Mouse (Mus musculus) liver, embryonic 15.5 days (tissue): ENCODE results near the gene Zfpl1. TPM values are rescaled to one million over a fixed set of nuclear protein-coding genes. Genes with fewer than 3 reads are reported as not detected.

Experiments used
- ATAC-seq: fragments of 200-750 bp; cut with Nextera tagmentation; 2 replicates; pipeline ENCODE4 v1.8.0; 2017; ENCODE audit warnings: moderate number of reproducible peaks, mild to moderate bottlenecking, moderate library complexity; ENCODE audit not compliant: insufficient read depth
- H3K27ac ChIP-seq: fragments of 300-500 bp; sonication (generic); replicated peaks from 2 replicates; pipeline ENCODE4 v1.5.1; 2015; ENCODE audit warnings: mild to moderate bottlenecking, inconsistent platforms
- H3K27me3 ChIP-seq: fragments of 300-500 bp; sonication (generic); 2 replicates; pipeline ENCODE4 v1.6.1; 2015; ENCODE audit warnings: mild to moderate bottlenecking, inconsistent platforms
- H3K36me3 ChIP-seq: fragments of 300-500 bp; sonication (generic); replicated peaks from 2 replicates; pipeline ENCODE4 v1.6.1; 2015; ENCODE audit warnings: moderate library complexity, mild to moderate bottlenecking, inconsistent platforms
- H3K4me1 ChIP-seq: fragments of 300-500 bp; sonication (generic); replicated peaks from 2 replicates; pipeline ENCODE4 v1.6.1; 2015; ENCODE audit warnings: inconsistent platforms
- H3K4me2 ChIP-seq: fragments of 300-500 bp; sonication (generic); 2 replicates; pipeline ENCODE4 v1.6.1; 2015; ENCODE audit warnings: moderate library complexity, mild to moderate bottlenecking, inconsistent platforms
- H3K4me3 ChIP-seq: fragments of 300-500 bp; sonication (generic); replicated peaks from 2 replicates; pipeline ENCODE4 v1.5.1; 2015; ENCODE audit warnings: mild to moderate bottlenecking, inconsistent platforms
- H3K9ac ChIP-seq: fragments of 300-500 bp; sonication (generic); 2 replicates; pipeline ENCODE4 v1.6.1; 2015; ENCODE audit warnings: moderate library complexity, mild to moderate bottlenecking, inconsistent platforms
- H3K9me3 ChIP-seq: fragments of 300-500 bp; sonication (generic); replicated peaks from 2 replicates; pipeline ENCODE4 v1.6.1; 2016; ENCODE audit warnings: inconsistent platforms
- whole genome bisulfite sequencing: fragments of 180-500 bp; shearing (Covaris S2); methylation state at CpG from one replicate; pipeline ENCODE4 v1.1.7; 2015; ENCODE audit warnings: mixed read lengths; ENCODE audit not compliant: insufficient replicate concordance; 5-methylcytosine and 5-hydroxymethylcytosine counted together
- polyA plus RNA-seq: library from polyadenylated mRNA; unstranded; fragments of >200 nt; fragmentation: Nextera tagmentation; extraction: Ambion mirVana; gene quantifications from 2 replicates; pipeline ENCODE4 v1.2.1, GENCODE M21; 2015

Gene Zfpl1
- polyA plus RNA-seq, 1 experiment from 2014 or later: 19.7 TPM

DNA sequence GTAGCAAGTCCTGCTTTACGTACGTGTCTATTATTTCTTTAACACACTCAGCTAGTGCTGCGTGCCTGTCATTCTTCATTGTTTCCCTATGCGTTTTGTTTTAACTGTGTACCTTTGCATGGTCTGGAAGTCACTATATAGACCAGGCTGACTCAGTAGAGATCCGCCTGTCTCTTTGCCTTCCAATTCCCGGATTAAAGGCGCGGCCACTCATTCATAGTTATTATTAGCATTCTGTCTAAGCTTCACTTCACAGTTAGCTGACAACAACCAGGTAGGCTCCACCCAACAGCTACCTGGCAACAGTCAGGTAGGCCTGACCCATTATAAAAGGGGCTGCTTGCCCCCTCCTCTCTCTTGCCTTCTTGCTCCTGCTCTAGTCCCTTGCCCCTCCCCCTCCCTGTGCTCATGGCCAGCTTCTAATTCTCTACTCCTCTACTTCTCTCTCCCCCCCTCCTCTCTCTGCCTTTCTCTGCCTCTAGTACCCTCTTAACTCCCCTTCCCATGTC lies 34.0 kb upstream of the Zfpl1 start:
- Histone ChIP-seq H3K9ac (peak overlapping the region; percentile 86; the same call in 1 of the 2 replicates), H3K27ac (peak overlapping the region; percentile 97), H3K4me3 (peak overlapping the region; percentile 80), H3K4me2 (peak overlapping the region; percentile 94), H3K4me1 (peaks cover 45% of the 10 kb centered on the region), H3K9me3 (no peaks in the 10 kb centered on the region), H3K36me3 (peaks cover 78% of the 10 kb centered on the region), H3K27me3 (no peaks in the 10 kb centered on the region)
- 3% methylated on average over 8 of the region's 8 CpGs for WGBS
- ATAC-seq: no peak

DNA sequence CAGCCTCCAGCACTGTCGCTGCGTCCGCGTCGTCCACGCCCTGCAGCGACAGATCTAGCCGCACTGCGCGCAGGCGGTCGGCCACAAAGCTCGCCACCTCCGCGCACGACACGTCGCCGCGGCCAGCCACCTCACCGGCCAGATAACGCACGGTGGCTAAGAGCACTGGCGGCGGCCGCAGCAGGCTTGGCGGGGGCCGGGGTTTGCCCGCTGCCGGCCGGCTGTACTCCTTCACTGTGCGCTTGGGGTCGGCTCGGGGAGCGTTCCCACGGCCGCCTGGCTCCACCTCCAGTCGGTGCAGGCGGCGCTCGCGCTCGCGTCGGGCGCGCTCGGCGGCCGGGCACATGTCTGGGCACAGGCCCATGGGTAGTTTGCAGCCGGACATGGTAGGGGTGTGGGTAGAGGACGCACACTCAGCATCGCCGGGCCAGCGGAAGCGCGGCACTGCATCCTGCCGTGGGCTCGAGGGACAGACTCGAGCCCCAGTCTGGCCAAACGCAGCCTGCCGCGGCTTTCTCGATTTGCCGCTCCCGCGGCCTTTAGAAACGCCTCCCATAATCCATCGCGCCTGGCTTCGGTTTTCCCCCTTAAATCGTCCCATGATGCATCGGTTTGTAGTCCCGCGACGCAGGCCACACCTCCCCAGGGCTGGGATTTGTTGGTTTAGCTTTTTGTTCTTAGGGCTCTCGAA lies 33.4 kb upstream of the Zfpl1 start, which contains the start of gene Sac3d1:
Sac3d1 (minus strand) TSS at position 665 of the 691 bp plus-strand sequence.
- H3K36me3 ChIP-seq: peaks cover 75% of the 10 kb centered on the region

DNA sequence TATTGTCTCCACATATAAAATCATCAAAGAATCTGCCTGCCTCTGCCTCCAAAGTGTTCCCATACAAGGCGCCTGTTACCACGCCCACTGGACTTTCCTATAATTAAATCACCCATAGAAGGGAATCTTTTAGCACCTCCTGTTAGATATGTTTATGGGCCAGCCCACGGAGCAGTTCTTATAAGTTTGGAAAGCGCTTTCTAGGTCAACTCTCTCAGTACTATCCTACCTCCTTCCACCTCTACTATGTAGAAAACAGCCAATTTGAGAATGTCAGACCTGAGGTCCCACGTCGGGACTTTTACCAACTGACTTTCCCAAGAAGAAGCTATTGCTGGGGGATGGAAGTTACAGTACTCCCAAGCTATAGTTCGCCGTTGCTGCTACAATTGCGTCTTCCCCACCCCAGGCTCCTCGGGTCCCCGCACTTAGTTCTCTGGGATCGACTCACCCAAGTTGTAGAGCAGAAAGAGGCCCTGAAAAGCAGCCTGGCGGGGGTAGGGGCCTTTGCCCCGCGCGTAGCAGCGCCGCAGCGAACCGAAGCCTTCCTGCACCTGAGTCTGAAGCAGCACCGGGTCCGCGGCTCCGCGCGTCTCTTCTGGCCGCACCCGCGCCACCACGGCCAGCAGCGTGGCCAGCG lies 32.7 kb upstream of the Zfpl1 start:
- peak overlapping the region; percentile 80 for H3K4me3 ChIP-seq
- peak overlapping the region; percentile 94 for H3K4me2 ChIP-seq
- no peak for ATAC-seq
- no peaks in the 10 kb centered on the region for H3K27me3 ChIP-seq
- 2% methylated on average over 32 of the region's 32 CpGs for WGBS
- peaks cover 39% of the 10 kb centered on the region for H3K4me1 ChIP-seq
- H3K36me3 ChIP-seq: peaks cover 70% of the 10 kb centered on the region
- H3K9ac ChIP-seq: peak overlapping the region; percentile 86
- peak overlapping the region; percentile 97 for H3K27ac ChIP-seq
- H3K9me3 ChIP-seq: no peaks in the 10 kb centered on the region

More for the DNA sequence above, 33.4 kb upstream of the Zfpl1 start, which contains the start of gene Sac3d1:
- peak within 1 kb of the TSS; percentile 97 for H3K27ac ChIP-seq
- peak within 1 kb of the TSS; percentile 86 for H3K9ac ChIP-seq
- H3K4me1 ChIP-seq: peaks cover 43% of the 10 kb centered on the region
- H3K9me3 ChIP-seq: no peaks in the 10 kb centered on the region
- no peaks in the 10 kb centered on the region for H3K27me3 ChIP-seq
- under 1% methylated on average over 77 of the region's 77 CpGs for WGBS
- H3K4me3 ChIP-seq: peak within 1 kb of the TSS; percentile 80
- ATAC-seq: peak; percentile 81
- H3K4me2 ChIP-seq: peak within 1 kb of the TSS; percentile 94

DNA sequence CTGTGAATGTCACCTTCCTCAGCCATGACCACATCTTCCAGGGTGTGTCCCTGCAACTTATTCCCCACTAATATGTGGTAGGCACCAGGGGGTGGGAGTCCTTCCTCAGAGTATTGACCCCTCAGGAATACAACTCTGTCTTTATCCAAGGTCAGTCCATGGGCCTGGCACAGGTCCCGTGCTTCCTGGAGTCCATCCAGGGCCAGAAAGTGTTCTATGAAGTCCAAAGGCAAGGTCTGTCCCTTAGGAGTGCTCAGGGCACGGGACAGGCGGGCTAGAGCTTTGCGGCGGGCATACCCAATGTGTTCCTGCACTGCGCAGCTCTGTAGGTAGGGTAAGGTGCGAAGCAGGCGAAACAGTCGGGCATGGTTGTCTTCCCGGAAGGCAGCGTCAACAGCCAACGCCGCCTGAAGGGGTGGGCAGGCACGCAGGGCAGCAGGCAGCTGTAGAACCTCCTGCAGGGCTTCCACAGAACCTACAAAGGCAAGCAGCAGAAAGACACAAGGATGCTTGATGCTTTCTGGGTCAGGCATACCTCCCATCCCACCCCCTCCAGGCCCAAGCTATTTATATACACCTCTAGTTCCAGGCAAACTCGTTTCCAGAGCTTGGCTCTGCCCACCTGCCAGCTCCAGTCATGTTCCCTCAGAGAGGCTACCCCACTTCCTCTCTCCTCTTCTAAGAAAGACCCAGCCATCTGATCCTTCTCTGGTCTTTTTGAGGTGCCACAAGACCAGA lies 31.5 kb upstream of the Zfpl1 start:
- Histone ChIP-seq H3K27ac (0 out of 2 replicates have a peak overlapping the region, but pooled peaks have one; percentile 6), H3K4me3 (peak overlapping the region; percentile 80; the same call in 1 of the 2 replicates), H3K4me2 (peak overlapping the region; percentile 94), H3K9me3 (no peaks in the 10 kb centered on the region), H3K9ac (no peak overlapping the region; the same call in 1 of the 2 replicates), H3K36me3 (peaks cover 58% of the 10 kb centered on the region), H3K4me1 (peaks cover 34% of the 10 kb centered on the region), H3K27me3 (no peaks in the 10 kb centered on the region)
- ATAC-seq: no peak
- WGBS: 84% methylated on average over 15 of the region's 15 CpGs

DNA sequence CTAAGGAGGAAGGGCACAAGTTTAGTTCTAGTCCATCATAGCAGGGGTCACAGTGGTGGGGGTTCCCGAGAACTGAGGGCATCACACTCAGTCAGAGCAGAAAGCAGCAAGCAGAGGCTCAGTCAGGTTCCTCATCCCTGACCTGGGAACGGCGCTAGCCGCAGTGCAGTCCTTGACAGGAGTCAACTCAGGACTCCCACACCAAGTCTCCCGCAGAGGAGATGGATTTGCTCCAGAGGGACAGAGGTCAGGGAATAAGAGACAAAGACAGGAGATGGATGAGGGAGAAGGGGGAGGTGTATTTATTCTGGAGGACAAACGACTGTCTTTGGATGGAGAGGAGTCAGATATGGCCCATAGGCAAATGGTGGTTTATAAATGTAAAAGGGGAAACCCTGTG lies 28.4 kb upstream of the Zfpl1 start:
- Histone ChIP-seq H3K27me3 (no peaks in the 10 kb centered on the region), H3K4me2 (no peak overlapping the region), H3K4me3 (no peak overlapping the region), H3K4me1 (peaks cover 18% of the 10 kb centered on the region), H3K9ac (no peak overlapping the region), H3K36me3 (peaks cover 35% of the 10 kb centered on the region), H3K9me3 (no peaks in the 10 kb centered on the region), H3K27ac (no peak overlapping the region)
- no peak for ATAC-seq
- WGBS: 64% methylated on average over 6 of the region's 6 CpGs

DNA sequence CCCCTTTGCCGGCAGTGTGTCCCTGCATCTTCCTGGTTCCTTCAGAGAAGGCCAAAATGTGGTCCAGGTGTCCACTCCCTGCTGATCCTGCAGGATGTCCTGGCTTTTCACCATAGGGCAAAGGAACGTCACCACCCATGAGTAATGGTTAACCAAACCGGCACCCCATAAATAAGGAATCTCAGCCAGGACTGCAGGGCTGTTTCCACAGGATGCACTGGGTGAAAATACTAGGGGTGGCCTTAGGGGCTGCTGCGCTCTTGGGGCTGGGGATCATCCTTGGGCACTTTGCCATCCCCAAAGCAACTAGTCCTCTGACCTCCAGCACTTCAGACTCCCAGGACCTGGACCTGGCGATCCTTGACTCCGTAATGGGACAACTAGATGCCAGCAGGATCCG lies 20.8 kb upstream of the Zfpl1 start, which contains the start of gene Naaladl1:
Naaladl1 (plus strand) TSS at position 197 of the 400 bp plus-strand sequence.
- H3K4me2 ChIP-seq: peak within 1 kb of the TSS; percentile 18
- no peaks in the 10 kb centered on the region for H3K9me3 ChIP-seq
- no peak within 1 kb of the TSS for H3K27ac ChIP-seq
- no peaks in the 10 kb centered on the region for H3K27me3 ChIP-seq
- H3K9ac ChIP-seq: 0 out of 2 replicates have a peak within 1 kb of the TSS, but pooled peaks have one; percentile 15
- no peaks in the 10 kb centered on the region for H3K36me3 ChIP-seq
- no peak for ATAC-seq
- 83% methylated on average over 7 of the region's 7 CpGs for WGBS
- peaks cover 50% of the 10 kb centered on the region for H3K4me1 ChIP-seq
- H3K4me3 ChIP-seq: no peak within 1 kb of the TSS

DNA sequence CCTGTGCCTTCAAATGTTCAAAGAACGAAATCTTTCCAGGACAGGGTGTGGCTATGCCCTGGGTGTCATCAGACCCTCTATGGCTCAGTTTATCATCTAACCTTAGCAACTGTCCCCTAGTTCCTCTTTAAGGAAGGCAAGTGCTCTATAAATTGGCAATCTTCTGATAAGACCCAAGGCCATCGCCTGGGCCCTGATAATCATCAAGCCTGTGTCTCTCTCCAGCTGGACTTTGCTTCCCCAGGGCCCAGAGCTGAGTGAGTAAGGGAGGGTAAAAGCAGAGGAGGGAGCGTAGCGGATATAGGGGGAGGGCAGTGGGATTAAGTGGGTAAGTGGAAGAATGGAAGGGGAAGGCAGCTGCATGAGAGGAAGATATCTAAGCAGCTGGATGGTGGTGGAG lies 19.7 kb upstream of the Zfpl1 start:
- Histone ChIP-seq H3K36me3 (no peaks in the 10 kb centered on the region), H3K4me2 (no peak overlapping the region), H3K9ac (peak overlapping the region; percentile 15; the same call in 1 of the 2 replicates), H3K4me3 (no peak overlapping the region), H3K9me3 (no peaks in the 10 kb centered on the region), H3K27me3 (no peaks in the 10 kb centered on the region), H3K4me1 (peaks cover 53% of the 10 kb centered on the region), H3K27ac (no peak overlapping the region)
- 33% methylated on average over 4 of the region's 4 CpGs for WGBS
- ATAC-seq: no peak

DNA sequence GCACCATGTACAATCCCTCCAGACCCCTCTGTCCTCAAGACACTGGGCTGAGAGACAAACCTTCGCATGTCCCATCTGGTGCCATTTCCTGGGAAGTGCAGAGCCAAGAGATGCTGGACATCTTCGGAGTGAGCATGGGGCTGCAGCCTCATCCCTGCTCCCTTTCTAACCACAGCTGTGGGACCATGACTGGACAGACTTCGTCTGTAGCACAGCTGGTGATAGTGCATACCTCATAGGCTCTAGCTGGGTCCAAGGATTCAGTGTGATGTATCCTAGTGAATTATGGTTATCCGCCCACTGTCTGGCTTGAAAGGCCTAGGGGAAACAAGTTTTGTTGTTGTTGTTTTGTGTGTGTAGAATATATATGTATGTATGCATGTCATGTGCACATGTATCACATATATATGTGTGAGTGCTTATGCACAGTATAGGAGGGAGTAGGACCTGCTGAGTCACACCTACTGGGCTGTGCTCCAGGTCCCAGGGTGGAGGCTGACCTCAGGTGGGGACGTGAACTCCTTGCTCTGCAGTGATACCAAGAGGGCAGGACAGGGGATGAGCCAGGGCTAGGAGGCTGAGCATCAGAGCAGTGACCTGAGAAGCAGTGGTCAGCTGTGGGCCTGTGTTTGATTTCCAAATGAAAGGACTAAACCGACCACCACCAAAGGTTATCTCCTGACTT lies 17.6 kb upstream of the Zfpl1 start:
- H3K4me1 ChIP-seq: peaks cover 58% of the 10 kb centered on the region
- H3K9ac ChIP-seq: no peak overlapping the region
- H3K4me3 ChIP-seq: no peak overlapping the region
- WGBS: 59% methylated on average over 6 of the region's 6 CpGs
- H3K36me3 ChIP-seq: peaks cover 11% of the 10 kb centered on the region
- no peak overlapping the region for H3K4me2 ChIP-seq
- ATAC-seq: peak; percentile 95
- no peaks in the 10 kb centered on the region for H3K27me3 ChIP-seq
- peak overlapping the region; percentile 63 for H3K27ac ChIP-seq
- no peaks in the 10 kb centered on the region for H3K9me3 ChIP-seq

DNA sequence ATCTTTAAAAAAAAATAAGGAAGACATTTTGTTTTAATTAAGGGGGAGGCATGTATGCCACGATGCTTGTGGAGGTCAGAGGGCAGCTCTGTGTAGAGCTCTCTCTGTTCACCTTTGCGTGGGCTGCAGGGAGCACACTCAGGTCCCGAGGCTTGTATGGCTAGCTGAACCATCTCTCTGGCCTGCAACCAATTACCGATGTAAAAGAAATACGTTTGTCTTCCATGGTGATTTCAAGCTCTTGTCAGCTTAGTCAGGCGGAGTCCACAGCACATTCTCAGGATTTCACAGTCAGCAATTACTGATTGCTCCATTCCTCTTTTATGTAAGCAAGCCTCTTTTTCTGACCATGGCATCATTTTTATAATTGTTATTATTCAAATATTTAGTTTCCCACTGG lies 16.4 kb upstream of the Zfpl1 start:
- Histone ChIP-seq H3K4me3 (no peak overlapping the region), H3K9me3 (no peaks in the 10 kb centered on the region), H3K27ac (0 out of 2 replicates have a peak overlapping the region, but pooled peaks have one; percentile 63), H3K4me1 (peaks cover 56% of the 10 kb centered on the region), H3K27me3 (no peaks in the 10 kb centered on the region), H3K36me3 (peaks cover 11% of the 10 kb centered on the region), H3K9ac (no peak overlapping the region), H3K4me2 (no peak overlapping the region)
- WGBS: 77% methylated on average over 6 of the region's 6 CpGs
- no peak for ATAC-seq

DNA sequence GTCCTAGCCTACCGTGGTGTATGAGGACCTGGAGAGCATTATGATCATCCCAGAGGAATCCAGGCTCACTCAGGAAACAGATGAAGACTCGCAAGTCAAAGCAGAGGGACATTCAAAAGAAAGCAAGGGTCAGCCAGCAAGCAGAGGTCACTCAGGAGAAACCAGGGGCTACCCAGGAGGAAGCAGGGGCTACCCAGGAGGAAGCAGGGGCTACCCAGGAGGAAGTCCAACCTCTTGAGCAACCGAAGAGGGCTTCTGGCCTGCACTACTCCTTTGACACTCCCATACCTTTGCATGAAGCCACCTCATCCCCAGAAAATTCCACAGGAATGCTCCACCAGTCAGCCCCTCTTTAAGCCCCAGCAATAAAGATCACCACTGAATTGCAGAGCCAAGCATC lies 13.1 kb upstream of the Zfpl1 start:
- Histone ChIP-seq H3K36me3 (peaks cover 44% of the 10 kb centered on the region), H3K4me2 (no peak overlapping the region), H3K27me3 (no peaks in the 10 kb centered on the region), H3K4me1 (peaks cover 27% of the 10 kb centered on the region), H3K4me3 (no peak overlapping the region), H3K9ac (no peak overlapping the region), H3K9me3 (no peaks in the 10 kb centered on the region), H3K27ac (no peak overlapping the region)
- WGBS: 53% methylated on average over 3 of the region's 3 CpGs
- ATAC-seq: no peak
